Mouse (Mus musculus): ENCODE data around the gene Dnajb2.

- TF ChIP-seq EP300 (optimal IDR thresholded peaks at IDR 0.05), result no peak
- TF ChIP-seq CTCF (IDR thresholded peaks at IDR 0.05; ENCODE audit: low read depth), result no peak
Measured at GRCm38 (mm10) chr1:75239591-75239990, 3.4 kb downstream of the Dnajb2 start.

Measured in stomach, postnatal 0 days (tissue).